Comparison of ENCODE assay signal across 8 mouse cellular contexts in the genomic region with DNA sequence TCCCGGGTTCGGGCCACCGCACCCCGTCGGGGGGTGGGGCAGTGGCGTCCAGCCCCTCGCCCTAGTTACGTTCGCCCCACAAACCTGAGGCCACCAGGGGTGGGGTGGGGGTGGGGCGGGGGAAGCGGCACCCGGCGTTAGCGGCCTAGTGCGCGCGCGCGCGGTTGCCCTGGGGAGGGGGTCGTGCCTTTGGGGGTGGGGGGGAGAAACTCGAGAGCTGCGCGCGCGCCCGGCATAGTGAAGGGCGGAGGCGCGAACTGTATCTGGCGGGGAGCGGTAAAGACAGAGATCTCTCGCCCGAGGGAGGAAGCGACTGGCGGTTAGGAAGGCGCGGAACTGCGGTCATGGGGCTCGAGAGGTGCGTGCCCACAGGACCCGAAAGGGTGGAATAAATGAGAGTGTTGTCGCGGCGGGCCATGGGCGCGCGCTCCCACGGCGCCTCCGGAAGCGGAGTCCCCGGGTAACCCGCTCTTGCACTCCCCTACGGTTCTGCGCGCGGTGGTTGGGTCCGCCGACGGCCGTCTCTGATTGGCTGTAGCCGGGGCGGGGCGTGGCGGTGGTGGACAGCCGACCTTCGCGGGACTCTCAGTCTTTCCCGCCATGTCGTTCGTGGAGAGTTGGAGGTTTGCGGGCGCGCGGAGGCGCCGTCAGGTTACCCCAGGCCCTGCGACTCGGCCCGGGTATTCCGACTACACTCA. TPM values are rescaled to one million over a fixed set of nuclear protein-coding genes. Genes with fewer than 3 reads are reported as not detected.
DNase-seq lines count a peak whose midpoint lies in the region; ATAC-seq lines count a peak whose summit lies in the region.

Arl6ip6 (plus strand) TSS at position 204 of the 698 bp plus-strand sequence.

- peak within 1 kb of the TSS; percentile 68 for H3K4me3 ChIP-seq in forebrain, embryonic 14.5 days (ENCODE audit: low read depth, low read length)
- H3K4me3 ChIP-seq in neural tube, embryonic 15.5 days (replicated peaks) = peak within 1 kb of the TSS; percentile 90

- peaks cover 17% of the 10 kb centered on the region; the same call in 1 of the 2 replicates for H3K36me3 ChIP-seq in forebrain, embryonic 14.5 days (ENCODE audit: control insufficient read depth, insufficient read depth, low read length)
- peaks cover 6% of the 10 kb centered on the region; the same call in 1 of the 2 replicates for H3K36me3 ChIP-seq in neural tube, embryonic 15.5 days

- H3K9ac ChIP-seq in forebrain, embryonic 14.5 days (ENCODE audit: low read length) = peak within 1 kb of the TSS; percentile 92
- H3K9ac ChIP-seq in neural tube, embryonic 15.5 days (replicated peaks) = peak within 1 kb of the TSS; percentile 89

- DNase-seq in ES-CJ7 (ENCODE audit: low read depth, low spot score) = peak; percentile 91
- DNase-seq in cerebellum, adult 11 months = peak; percentile 97
- DNase-seq in forebrain, embryonic 14.5 days (ENCODE audit: low spot score) = peak; percentile 96
- peak; percentile 98 for DNase-seq in heart, postnatal 14 days
- peak; percentile 97 for DNase-seq in layer of hippocampus, adult 11-12 months (ENCODE audit: low spot score)
- peak; percentile 98 for DNase-seq in lung, adult 18-20 months
- DNase-seq in testis, postnatal 14 days (ENCODE audit: low spot score) = peak; percentile 98

- ATAC-seq in forebrain, embryonic 14.5 days = peak; percentile 92
- peak; percentile 92 for ATAC-seq in neural tube, embryonic 15.5 days (ENCODE audit: low FRiP score)

- H3K9me3 ChIP-seq in forebrain, embryonic 14.5 days (replicated peaks; ENCODE audit: control insufficient read depth, low read length) = no peaks in the 10 kb centered on the region
- H3K9me3 ChIP-seq in neural tube, embryonic 15.5 days (replicated peaks) = no peaks in the 10 kb centered on the region

- H3K27me3 ChIP-seq in forebrain, embryonic 14.5 days (replicated peaks; ENCODE audit: control insufficient read depth, insufficient read depth, low read length) = no peaks in the 10 kb centered on the region
- H3K27me3 ChIP-seq in neural tube, embryonic 15.5 days (replicated peaks) = no peaks in the 10 kb centered on the region

- H3K27ac ChIP-seq in forebrain, embryonic 14.5 days (ENCODE audit: low read depth, low read length) = peak within 1 kb of the TSS; percentile 96
- peak within 1 kb of the TSS; percentile 100 for H3K27ac ChIP-seq in neural tube, embryonic 15.5 days (replicated peaks)

- under 1% methylated on average over 68 of the region's 82 CpGs for WGBS in forebrain, embryonic 14.5 days
- under 1% methylated on average over 80 of the region's 82 CpGs for WGBS in neural tube, embryonic 15.5 days

- intact Hi-C loops in heart, postnatal 14 days (cut with DNase I) = loop anchor here (10.0 kb wide), 1 partner anchor 447 kb away; the partner anchor contains the start of gene Stam2

- peaks cover 11% of the 10 kb centered on the region for H3K4me1 ChIP-seq in forebrain, embryonic 14.5 days (ENCODE audit: control insufficient read depth, insufficient read depth, low read length)
- H3K4me1 ChIP-seq in neural tube, embryonic 15.5 days = peaks cover 23% of the 10 kb centered on the region

- H3K4me2 ChIP-seq in forebrain, embryonic 14.5 days (ENCODE audit: low read length) = peak within 1 kb of the TSS; percentile 73
- peak within 1 kb of the TSS; percentile 74 for H3K4me2 ChIP-seq in neural tube, embryonic 15.5 days

RNA-seq across cellular contexts. Expression of gene Arl6ip6, which starts in this region (rescaled TPM):
- polyA plus RNA-seq in forebrain, embryonic 14.5 days (2014; fragmentation: Nextera tagmentation; extraction: Ambion mirVana) = 59.3 and 62.2 TPM in 2 replicates
- 10 to 100 TPM; 16.2 to 17.9 TPM for total RNA-seq in heart, postnatal 14 days (2021)
- 26.5 and 27.9 TPM in 2 replicates for polyA plus RNA-seq in neural tube, embryonic 15.5 days (2015; fragmentation: Nextera tagmentation; extraction: Ambion mirVana)

Comparison
In these comparisons a context has a peak if more than half of its experiments do, and no peak if none do; other contexts are left out.
1. Peak in every context shown above with its lines: DNase-seq, ATAC-seq, H3K4me3 ChIP-seq and H3K27ac ChIP-seq.